Mouse (Mus musculus) stomach, embryonic 16.5 days (tissue): ENCODE measurements around the gene Dyrk1a. TPM values are rescaled to one million over a fixed set of nuclear protein-coding genes. Genes with fewer than 3 reads are reported as not detected.
A peak's percentile ranks its signal among the peaks of the same experiment; 100 is the strongest.

Source experiments
- ATAC-seq: fragments of 200-750 bp; cut with Nextera tagmentation; 2 replicates; pipeline ENCODE4 v1.8.0; 2017; ENCODE audit warnings: moderate number of reproducible peaks, moderate TSS enrichment; ENCODE audit not compliant: insufficient read depth, low FRiP score
- H3K27ac ChIP-seq: fragments of 300-500 bp; sonication (generic); 2 replicates; pipeline ENCODE4 v1.5.1; 2014; ENCODE audit warnings: low read length
- H3K27me3 ChIP-seq: fragments of 300-500 bp; sonication (generic); 2 replicates; pipeline ENCODE4 v1.6.1; 2014; ENCODE audit warnings: low read length, control low read depth, mixed read lengths; ENCODE audit not compliant: control insufficient read depth, insufficient read depth
- H3K36me3 ChIP-seq: fragments of 300-500 bp; sonication (generic); 2 replicates; pipeline ENCODE4 v1.6.1; 2014; ENCODE audit warnings: low read length; ENCODE audit not compliant: control insufficient read depth, insufficient read depth
- H3K4me1 ChIP-seq: fragments of 300-500 bp; sonication (generic); 2 replicates; pipeline ENCODE4 v1.6.1; 2014; ENCODE audit warnings: low read length, control low read depth, mixed read lengths; ENCODE audit not compliant: control insufficient read depth, insufficient read depth
- H3K4me2 ChIP-seq: fragments of 300-500 bp; sonication (generic); 2 replicates; pipeline ENCODE4 v1.6.1; 2014; ENCODE audit warnings: low read depth, low read length, mixed read lengths
- H3K4me3 ChIP-seq: fragments of 300-500 bp; sonication (generic); replicated peaks from 2 replicates; pipeline ENCODE4 v1.5.1; 2014; ENCODE audit warnings: mild to moderate bottlenecking, low read length
- H3K9ac ChIP-seq: fragments of 300-500 bp; sonication (generic); 2 replicates; pipeline ENCODE4 v1.6.1; 2014; ENCODE audit warnings: low read length
- H3K9me3 ChIP-seq: fragments of 300-500 bp; sonication (generic); replicated peaks from 2 replicates; pipeline ENCODE4 v1.6.1; 2016; ENCODE audit warnings: low read length, control low read depth; ENCODE audit not compliant: control insufficient read depth
- WGBS: fragments of 180-500 bp; shearing (Covaris S2); extraction: QIAGEN DNeasy Blood & Tissue Kit; methylation state at CpG from one replicate; pipeline ENCODE4 v1.1.7; 2014; 5-methylcytosine and 5-hydroxymethylcytosine counted together
- polyA plus RNA-seq: library from polyadenylated mRNA; unstranded; fragments of >200 nt; fragmentation: Nextera tagmentation; extraction: Ambion mirVana; gene quantifications from 2 replicates; pipeline ENCODE4 v1.2.1, GENCODE M21; 2015

Gene Dyrk1a
- polyA plus RNA-seq, 1 experiment from 2014 or later, result 7.4 TPM

- no peak for ATAC-seq
- WGBS, result 58% methylated on average over 6 of the region's 6 CpGs
Observed at GRCm38 (mm10) chr16:94655083-94655482, 85.3 kb downstream of the Dyrk1a start.

GRCm38 (mm10) chr16:94656891-94657290, 87.1 kb downstream of the Dyrk1a start:
- Histone ChIP-seq H3K4me1 (peaks cover 12% of the 10 kb centered on the region; the same call in 1 of the 2 replicates), H3K9me3 (no peaks in the 10 kb centered on the region), H3K9ac (no peak overlapping the region), H3K27ac (no peak overlapping the region), H3K4me3 (no peak overlapping the region), H3K36me3 (peaks cover 7% of the 10 kb centered on the region; the same call in 1 of the 2 replicates), H3K4me2 (no peak overlapping the region), H3K27me3 (no peaks in the 10 kb centered on the region)
- no peak; the same call in 1 of the 2 replicates for ATAC-seq
- 71% methylated on average over 7 of the region's 7 CpGs for WGBS

More at GRCm38 (mm10) chr16:94655083-94655482, 85.3 kb downstream of the Dyrk1a start:
- Histone ChIP-seq H3K36me3 (0 out of 2 replicates have a peak, but pooled peaks cover 2% of the 10 kb centered on the region), H3K9me3 (no peaks in the 10 kb centered on the region), H3K4me2 (no peak overlapping the region), H3K27ac (no peak overlapping the region), H3K4me3 (no peak overlapping the region), H3K4me1 (peaks cover 12% of the 10 kb centered on the region; the same call in 1 of the 2 replicates), H3K27me3 (no peaks in the 10 kb centered on the region), H3K9ac (no peak overlapping the region)

GRCm38 (mm10) chr16:94659394-94659793, 89.6 kb downstream of the Dyrk1a start:
- ATAC-seq, result no peak
- 84% methylated on average over 7 of the region's 7 CpGs for WGBS
- no peaks in the 10 kb centered on the region for H3K27me3 ChIP-seq

GRCm38 (mm10) chr16:94660221-94660620, 90.4 kb downstream of the Dyrk1a start:
- Histone ChIP-seq H3K4me2 (no peak overlapping the region), H3K36me3 (peaks cover 7% of the 10 kb centered on the region; the same call in 1 of the 2 replicates), H3K27me3 (no peaks in the 10 kb centered on the region), H3K9me3 (no peaks in the 10 kb centered on the region), H3K4me3 (no peak overlapping the region), H3K4me1 (peaks cover 12% of the 10 kb centered on the region; the same call in 1 of the 2 replicates), H3K9ac (no peak overlapping the region), H3K27ac (no peak overlapping the region)
- WGBS, result 88% methylated on average over 8 of the region's 8 CpGs
- ATAC-seq, result no peak

More at GRCm38 (mm10) chr16:94659394-94659793, 89.6 kb downstream of the Dyrk1a start:
- H3K4me3 ChIP-seq, result no peak overlapping the region
- peaks cover 12% of the 10 kb centered on the region; the same call in 1 of the 2 replicates for H3K4me1 ChIP-seq
- H3K4me2 ChIP-seq, result no peak overlapping the region
- H3K9me3 ChIP-seq, result no peaks in the 10 kb centered on the region
- H3K36me3 ChIP-seq, result peaks cover 7% of the 10 kb centered on the region; the same call in 1 of the 2 replicates
- no peak overlapping the region for H3K9ac ChIP-seq
- H3K27ac ChIP-seq, result no peak overlapping the region

GRCm38 (mm10) chr16:94667557-94667956, 97.7 kb downstream of the Dyrk1a start:
- no peaks in the 10 kb centered on the region for H3K9me3 ChIP-seq
- WGBS, result 89% methylated on average over 4 of the region's 4 CpGs
- H3K4me3 ChIP-seq, result no peak overlapping the region
- H3K4me1 ChIP-seq, result no peaks in the 10 kb centered on the region
- H3K9ac ChIP-seq, result no peak overlapping the region
- no peaks in the 10 kb centered on the region for H3K27me3 ChIP-seq
- no peak overlapping the region for H3K4me2 ChIP-seq
- ATAC-seq, result no peak
- H3K27ac ChIP-seq, result no peak overlapping the region
- peaks cover 9% of the 10 kb centered on the region for H3K36me3 ChIP-seq

GRCm38 (mm10) chr16:94671313-94671712, 101.5 kb downstream of the Dyrk1a start:
- Histone ChIP-seq H3K27ac (no peak overlapping the region), H3K9ac (no peak overlapping the region), H3K4me3 (no peak overlapping the region), H3K4me1 (no peaks in the 10 kb centered on the region), H3K36me3 (peaks cover 9% of the 10 kb centered on the region), H3K27me3 (no peaks in the 10 kb centered on the region), H3K9me3 (no peaks in the 10 kb centered on the region), H3K4me2 (no peak overlapping the region)
- no peak for ATAC-seq
- WGBS, result 85% methylated on average over 9 of the region's 9 CpGs

GRCm38 (mm10) chr16:94680924-94681323, 111.1 kb downstream of the Dyrk1a start:
- Histone ChIP-seq H3K4me1 (peaks cover 10% of the 10 kb centered on the region; the same call in 1 of the 2 replicates), H3K9me3 (no peaks in the 10 kb centered on the region), H3K27ac (no peak overlapping the region), H3K4me2 (no peak overlapping the region), H3K27me3 (no peaks in the 10 kb centered on the region), H3K4me3 (no peak overlapping the region), H3K36me3 (peaks cover 3% of the 10 kb centered on the region; the same call in 1 of the 2 replicates), H3K9ac (no peak overlapping the region)
- no peak for ATAC-seq
- WGBS, result 50% methylated on average over 4 of the region's 4 CpGs

GRCm38 (mm10) chr16:94681760-94682159, 112.0 kb downstream of the Dyrk1a start:
- no peak overlapping the region for H3K9ac ChIP-seq
- 89% methylated on average over 4 of the region's 4 CpGs for WGBS
- H3K36me3 ChIP-seq, result peaks cover 10% of the 10 kb centered on the region

GRCm38 (mm10) chr16:94683960-94684359, 114.2 kb downstream of the Dyrk1a start:
- ATAC-seq, result peak; percentile 15; the same call in 1 of the 2 replicates
- Histone ChIP-seq H3K4me1 (peaks cover 10% of the 10 kb centered on the region; the same call in 1 of the 2 replicates), H3K9me3 (no peaks in the 10 kb centered on the region), H3K9ac (no peak overlapping the region), H3K4me3 (no peak overlapping the region), H3K4me2 (no peak overlapping the region), H3K36me3 (peaks cover 28% of the 10 kb centered on the region), H3K27ac (0 out of 2 replicates have a peak overlapping the region, but pooled peaks have one; percentile 6), H3K27me3 (no peaks in the 10 kb centered on the region)
- 34% methylated on average over 4 of the region's 4 CpGs for WGBS

More at GRCm38 (mm10) chr16:94681760-94682159, 112.0 kb downstream of the Dyrk1a start:
- H3K4me2 ChIP-seq, result no peak overlapping the region
- H3K9me3 ChIP-seq, result no peaks in the 10 kb centered on the region
- ATAC-seq, result no peak
- no peak overlapping the region for H3K27ac ChIP-seq
- peaks cover 10% of the 10 kb centered on the region; the same call in 1 of the 2 replicates for H3K4me1 ChIP-seq
- H3K4me3 ChIP-seq, result no peak overlapping the region
- H3K27me3 ChIP-seq, result no peaks in the 10 kb centered on the region
